Mouse (Mus musculus): ENCODE data around the gene Rpl27a.

- TF ChIP-seq CTCF (IDR thresholded peaks at IDR 0.05) (no peak), EP300 (IDR thresholded peaks at IDR 0.05) (no peak)
Observed at GRCm38 (mm10) chr7:109511838-109512237, 7.1 kb upstream of the Rpl27a start.

Measured in lung, postnatal 0 days (tissue).